Mouse (Mus musculus) MEL (cell line): Measurements from ENCODE around the gene Asb7. TPM values are rescaled to one million over a fixed set of nuclear protein-coding genes. Genes with fewer than 3 reads are reported as not detected.

Experiments
- DNase-seq: peaks from one replicate; pipeline ENCODE4 v3.0.0; 2011; ENCODE audit warnings: low read depth, low spot score
- H3K27ac ChIP-seq: 2 replicates; pipeline ENCODE4 v1.5.1; 2012; ENCODE audit warnings: low read depth, mild to moderate bottlenecking, control low read depth, low read length, moderate library complexity; ENCODE audit not compliant: control insufficient read depth
- H3K27me3 ChIP-seq, 2 experiments: fragments of 150-350 bp in 1 of 2; sonication (generic) in 1 of 2; 2 replicates each; pipeline ENCODE4 v1.6.1; 2012; ENCODE audit warnings: low read length in 2 of 2, mild to moderate bottlenecking in 2 of 2, improper control_type of control experiment in 1 of 2, moderate library complexity in 1 of 2; ENCODE audit not compliant: insufficient read depth in 2 of 2, control insufficient read depth in 1 of 2
- H3K36me3 ChIP-seq, 2 experiments: 2 replicates each; pipeline ENCODE4 v1.6.1; 2012 to 2014; ENCODE audit warnings: low read length in 2 of 2, improper control_type of control experiment in 1 of 2, inconsistent platforms in 1 of 2, mild to moderate bottlenecking in 1 of 2; ENCODE audit not compliant: insufficient read depth in 2 of 2, control insufficient read depth in 1 of 2
- H3K4me1 ChIP-seq, 2 experiments: fragments of 150-350 bp in 1 of 2; sonication (generic) in 1 of 2; 2 replicates each; pipeline ENCODE4 v1.6.1; 2012; ENCODE audit warnings: low read length in 2 of 2, improper control_type of control experiment in 1 of 2, mild to moderate bottlenecking in 1 of 2; ENCODE audit not compliant: insufficient read depth in 2 of 2, control insufficient read depth in 1 of 2
- H3K4me3 ChIP-seq, 2 experiments: fragments of 150-350 bp in 1 of 2; sonication (generic) in 1 of 2; 2 replicates each; pipeline ENCODE4 v1.5.1; 2012; ENCODE audit warnings: low read depth in 2 of 2, low read length in 2 of 2, mild to moderate bottlenecking in 2 of 2, moderate library complexity in 2 of 2, control low read depth in 1 of 2, improper control_type of control experiment in 1 of 2; ENCODE audit not compliant: control insufficient read depth in 1 of 2, insufficient read depth in 1 of 2
- H3K79me2 ChIP-seq: 2 replicates; pipeline ENCODE4 v1.6.1; 2012; ENCODE audit warnings: mild to moderate bottlenecking, low read length, moderate library complexity; ENCODE audit not compliant: control insufficient read depth, poor library complexity, insufficient read depth
- H3K9ac ChIP-seq: 2 replicates; pipeline ENCODE4 v1.6.1; 2012; ENCODE audit warnings: low read depth, mild to moderate bottlenecking, control low read depth, low read length, moderate library complexity; ENCODE audit not compliant: control insufficient read depth, poor library complexity, severe bottlenecking
- H3K9me3 ChIP-seq: fragments of 150-350 bp; sonication (generic); replicated peaks from 2 replicates; pipeline ENCODE4 v1.6.1; 2012; ENCODE audit warnings: mild to moderate bottlenecking, low read length, improper control_type of control experiment, moderate library complexity; ENCODE audit not compliant: insufficient read depth
- CHD2 ChIP-seq: IDR thresholded peaks from 2 replicates; pipeline ENCODE4 v1.6.1; 2011; ENCODE audit warnings: low read length, improper control_type of control experiment
- ELF1 ChIP-seq: IDR thresholded peaks from 2 replicates; pipeline ENCODE4 v1.6.1; 2014; ENCODE audit warnings: low read depth, mild to moderate bottlenecking, inconsistent platforms, low read length, improper control_type of control experiment, moderate library complexity
- GATA1 ChIP-seq: IDR thresholded peaks from 2 replicates; pipeline ENCODE4 v1.6.1; 2011; ENCODE audit warnings: low read depth, low read length, improper control_type of control experiment
- JUND ChIP-seq: IDR thresholded peaks from 2 replicates; pipeline ENCODE4 v1.6.1; 2011; ENCODE audit warnings: low read depth, mild to moderate bottlenecking, improper control_type of control experiment, low read length
- KAT2A ChIP-seq: conservative IDR thresholded peaks from 2 replicates; pipeline ENCODE4 v1.6.1; 2012; ENCODE audit warnings: low read depth, low read length, improper control_type of control experiment, inconsistent platforms
- MAX ChIP-seq: IDR thresholded peaks from 2 replicates; pipeline ENCODE4 v1.6.1; 2011; ENCODE audit warnings: low read length, improper control_type of control experiment
- MEF2A ChIP-seq: IDR thresholded peaks from 2 replicates; pipeline ENCODE4 v1.6.1; 2014; ENCODE audit warnings: low read depth, mild to moderate bottlenecking, inconsistent platforms, low read length, improper control_type of control experiment; ENCODE audit not compliant: poor library complexity, insufficient replicate concordance, severe bottlenecking; ENCODE audit errors: extremely low read depth
- MXI1 ChIP-seq: IDR thresholded peaks from 2 replicates; pipeline ENCODE4 v1.6.1; 2011; ENCODE audit warnings: mild to moderate bottlenecking, low read depth, low read length, improper control_type of control experiment
- MYB ChIP-seq: IDR thresholded peaks from 2 replicates; pipeline ENCODE4 v1.6.1; 2011; ENCODE audit warnings: mild to moderate bottlenecking, low read depth, low read length, improper control_type of control experiment
- MYC ChIP-seq: IDR thresholded peaks from 2 replicates; pipeline ENCODE4 v1.6.1; 2011; ENCODE audit warnings: low read depth, mild to moderate bottlenecking, low read length, improper control_type of control experiment, moderate library complexity
- POLR2AphosphoS5 ChIP-seq: IDR thresholded peaks from 2 replicates; pipeline ENCODE4 v1.6.1; 2012; ENCODE audit warnings: low read depth, borderline replicate concordance, mild to moderate bottlenecking, inconsistent platforms, low read length, moderate library complexity, mixed read lengths
- RAD21 ChIP-seq: IDR thresholded peaks from 2 replicates; pipeline ENCODE4 v1.6.1; 2011; ENCODE audit warnings: mild to moderate bottlenecking, low read depth, low read length, improper control_type of control experiment
- SIN3A ChIP-seq: IDR thresholded peaks from 2 replicates; pipeline ENCODE4 v1.6.1; 2012; ENCODE audit warnings: low read length, improper control_type of control experiment, inconsistent platforms
- SMC3 ChIP-seq: IDR thresholded peaks from 2 replicates; pipeline ENCODE4 v1.6.1; 2011; ENCODE audit warnings: low read depth, low read length, improper control_type of control experiment
- TCF12 ChIP-seq: IDR thresholded peaks from 2 replicates; pipeline ENCODE4 v1.6.1; 2014; ENCODE audit warnings: low read depth, mild to moderate bottlenecking, inconsistent platforms, low read length, improper control_type of control experiment, moderate library complexity
- UBTF ChIP-seq: IDR thresholded peaks from 2 replicates; pipeline ENCODE4 v1.6.1; 2012; ENCODE audit warnings: low read depth, mild to moderate bottlenecking, inconsistent platforms, low read length, improper control_type of control experiment, moderate library complexity, borderline replicate concordance; ENCODE audit not compliant: insufficient read depth
- USF1 ChIP-seq: IDR thresholded peaks from 2 replicates; pipeline ENCODE4 v1.6.1; 2014; ENCODE audit warnings: low read depth, mild to moderate bottlenecking, inconsistent platforms, low read length, improper control_type of control experiment, moderate library complexity
- USF2 ChIP-seq, 2 experiments: IDR thresholded peaks; 2 replicates each; pipeline ENCODE4 v1.6.1; 2011 to 2012; ENCODE audit warnings: improper control_type of control experiment in 2 of 2, low read length in 2 of 2, borderline replicate concordance in 1 of 2, inconsistent platforms in 1 of 2, low read depth in 1 of 2, mild to moderate bottlenecking in 1 of 2; ENCODE audit not compliant: insufficient read depth in 1 of 2
- ZC3H11A ChIP-seq: IDR thresholded peaks from 2 replicates; pipeline ENCODE4 v1.6.1; 2012; ENCODE audit warnings: low read depth, mild to moderate bottlenecking, inconsistent platforms, low read length, improper control_type of control experiment
- ZMIZ1 ChIP-seq: IDR thresholded peaks from 2 replicates; pipeline ENCODE4 v1.6.1; 2012; ENCODE audit warnings: low read depth, mild to moderate bottlenecking, inconsistent platforms, low read length, improper control_type of control experiment, moderate library complexity
- ZNF384 ChIP-seq: IDR thresholded peaks from 2 replicates; pipeline ENCODE4 v1.6.1; 2012; ENCODE audit warnings: low read depth, mild to moderate bottlenecking, inconsistent platforms, low read length, improper control_type of control experiment
- polyA plus RNA-seq, 2 experiments: library from polyadenylated mRNA; stranded (reverse) in 1 of 2; unstranded in 1 of 2; fragments of >175 nt in 1 of 2; fragments of >200 nt in 1 of 2; gene quantifications; 2 replicates each; pipeline versions ENCODE4 v1.2.1 to v1.2.4; 2012; ENCODE audit warnings: low replicate concordance in 2 of 2, low read depth in 1 of 2; ENCODE audit not compliant: insufficient read length in 2 of 2, insufficient read depth in 1 of 2, missing spikeins in 1 of 2
- total RNA-seq: library from RNA; depleted of rRNA; stranded (reverse); fragments of 300-350 nt; gene quantifications from 2 replicates; pipeline ENCODE4 v1.2.3, GENCODE M21; 2012

Gene Asb7
- total and polyA plus RNA-seq, 3 experiments, result 7.1 to 12.5 TPM; not detected in 1

- no peak overlapping the region for H3K9ac ChIP-seq
- H3K36me3 ChIP-seq, result no peaks in the 10 kb centered on the region
- no peak for TF ChIP-seq KAT2A
- no peak for TF ChIP-seq ZC3H11A
- no peak for TF ChIP-seq MYB
- no peak for TF ChIP-seq ZMIZ1
- no peak for TF ChIP-seq USF2 (IDR thresholded peaks at IDR 0.05; ENCODE audit: borderline replicate concordance in 1 of 2, insufficient read depth in 1 of 2, low read depth in 1 of 2, low read length in 2 of 2)
- no peak for TF ChIP-seq SMC3
- TF ChIP-seq UBTF, result no peak
- TF ChIP-seq GATA1, result no peak
- no peak for TF ChIP-seq MYC
- no peak for TF ChIP-seq ZNF384
- TF ChIP-seq POLR2AphosphoS5, result no peak
- no peak for TF ChIP-seq SIN3A
- no peak for TF ChIP-seq MAX
- no peak for TF ChIP-seq TCF12
- no peaks in the 10 kb centered on the region for H3K79me2 ChIP-seq
- no peaks in the 10 kb centered on the region; a peak in 1 of 4 replicates for H3K27me3 ChIP-seq
- H3K4me1 ChIP-seq, result no peaks in the 10 kb centered on the region
- H3K9me3 ChIP-seq, result no peaks in the 10 kb centered on the region
- H3K27ac ChIP-seq, result no peak overlapping the region
- H3K4me3 ChIP-seq, result no peak overlapping the region
- DNase-seq, result no peak
These were observed 56.0 kb downstream of the Asb7 start for GRCm38 (mm10) chr7:66633351-66633750.

GRCm38 (mm10) chr7:66630154-66630800, 59.1 kb downstream of the Asb7 start:
- Histone ChIP-seq H3K79me2 (no peaks in the 10 kb centered on the region), H3K9me3 (no peaks in the 10 kb centered on the region)
- TF ChIP-seq TCF12, result no peak
- TF ChIP-seq MXI1, result no peak
- TF ChIP-seq USF1, result no peak
- no peak for TF ChIP-seq UBTF
- TF ChIP-seq ELF1, result no peak
- no peak for TF ChIP-seq JUND
- no peak for TF ChIP-seq ZMIZ1
- TF ChIP-seq CHD2, result no peak
- no peak for TF ChIP-seq SIN3A
- TF ChIP-seq USF2 (IDR thresholded peaks at IDR 0.05; ENCODE audit: borderline replicate concordance in 1 of 2, insufficient read depth in 1 of 2, low read depth in 1 of 2, low read length in 2 of 2), result no peak
- no peak for TF ChIP-seq MEF2A
- no peak for TF ChIP-seq RAD21
- TF ChIP-seq, all 39 proteins: peak for 0
- Histone ChIP-seq H3K4me3 (no peak overlapping the region), H3K36me3 (no peaks in the 10 kb centered on the region), H3K4me1 (no peaks in the 10 kb centered on the region), H3K27me3 (no peaks in the 10 kb centered on the region; a peak in 2 of 4 replicates), H3K9ac (no peak overlapping the region), H3K27ac (no peak overlapping the region)
- no peak for DNase-seq
